Mouse (Mus musculus): ENCODE data around the gene Pcdh7. TPM values are rescaled to one million over a fixed set of nuclear protein-coding genes. Genes with fewer than 3 reads are reported as not detected.

Gene Pcdh7
- polyA plus RNA-seq, 1 experiment from 2014 or later: 20.7 TPM

- Histone ChIP-seq H3K36me3 (no peaks in the 10 kb centered on the region), H3K9me3 (no peaks in the 10 kb centered on the region), H3K4me2 (no peak overlapping the region), H3K4me1 (replicated peaks) (peaks cover 8% of the 10 kb centered on the region; the same call in 1 of the 2 replicates), H3K27ac (replicated peaks) (no peak overlapping the region), H3K4me3 (no peak overlapping the region), H3K9ac (no peak overlapping the region), H3K27me3 (no peaks in the 10 kb centered on the region)
- 54% methylated on average over 4 of the region's 4 CpGs for WGBS
- no peak for ATAC-seq (ENCODE audit: low read depth)
Measured at GRCm38 (mm10) chr5:57756726-57757424, 39.1 kb downstream of the Pcdh7 start.

- Histone ChIP-seq H3K36me3 (no peaks in the 10 kb centered on the region), H3K9ac (no peak overlapping the region), H3K4me1 (replicated peaks) (peaks cover 8% of the 10 kb centered on the region; the same call in 1 of the 2 replicates), H3K27me3 (no peaks in the 10 kb centered on the region), H3K9me3 (no peaks in the 10 kb centered on the region), H3K27ac (replicated peaks) (no peak overlapping the region), H3K4me3 (no peak overlapping the region), H3K4me2 (no peak overlapping the region)
- ATAC-seq (ENCODE audit: low read depth): no peak
- WGBS: 29% methylated on average over 4 of the region's 4 CpGs
Measured at GRCm38 (mm10) chr5:57757436-57757898, 39.7 kb downstream of the Pcdh7 start.

DNA sequence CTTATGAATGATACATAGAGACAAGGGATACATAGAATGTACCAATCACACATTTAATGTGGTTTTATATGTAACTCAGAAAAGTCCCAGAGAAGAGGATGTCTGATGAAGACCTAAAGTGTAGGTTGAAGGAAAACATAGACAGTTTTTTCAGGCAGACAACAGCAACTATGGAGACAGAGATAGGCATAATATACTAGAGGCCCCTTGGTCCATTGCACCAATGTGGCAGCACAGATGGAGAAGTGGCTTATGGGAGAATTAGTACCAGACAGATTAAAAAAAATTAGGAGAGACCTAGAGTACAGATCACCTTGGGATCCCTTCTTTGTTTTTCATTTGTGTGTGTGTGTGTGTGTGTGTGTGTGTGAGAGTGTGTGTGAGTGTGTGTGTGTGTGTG lies 41.2 kb downstream of the Pcdh7 start:
- ATAC-seq (ENCODE audit: low read depth): no peak
- H3K36me3 ChIP-seq: no peaks in the 10 kb centered on the region
- H3K27me3 ChIP-seq: no peaks in the 10 kb centered on the region
- no peak overlapping the region for H3K4me3 ChIP-seq
- peaks cover 8% of the 10 kb centered on the region; the same call in 1 of the 2 replicates for H3K4me1 ChIP-seq (replicated peaks)
- H3K9ac ChIP-seq: no peak overlapping the region
- H3K9me3 ChIP-seq: no peaks in the 10 kb centered on the region
- no peak overlapping the region for H3K4me2 ChIP-seq
- H3K27ac ChIP-seq (replicated peaks): no peak overlapping the region

DNA sequence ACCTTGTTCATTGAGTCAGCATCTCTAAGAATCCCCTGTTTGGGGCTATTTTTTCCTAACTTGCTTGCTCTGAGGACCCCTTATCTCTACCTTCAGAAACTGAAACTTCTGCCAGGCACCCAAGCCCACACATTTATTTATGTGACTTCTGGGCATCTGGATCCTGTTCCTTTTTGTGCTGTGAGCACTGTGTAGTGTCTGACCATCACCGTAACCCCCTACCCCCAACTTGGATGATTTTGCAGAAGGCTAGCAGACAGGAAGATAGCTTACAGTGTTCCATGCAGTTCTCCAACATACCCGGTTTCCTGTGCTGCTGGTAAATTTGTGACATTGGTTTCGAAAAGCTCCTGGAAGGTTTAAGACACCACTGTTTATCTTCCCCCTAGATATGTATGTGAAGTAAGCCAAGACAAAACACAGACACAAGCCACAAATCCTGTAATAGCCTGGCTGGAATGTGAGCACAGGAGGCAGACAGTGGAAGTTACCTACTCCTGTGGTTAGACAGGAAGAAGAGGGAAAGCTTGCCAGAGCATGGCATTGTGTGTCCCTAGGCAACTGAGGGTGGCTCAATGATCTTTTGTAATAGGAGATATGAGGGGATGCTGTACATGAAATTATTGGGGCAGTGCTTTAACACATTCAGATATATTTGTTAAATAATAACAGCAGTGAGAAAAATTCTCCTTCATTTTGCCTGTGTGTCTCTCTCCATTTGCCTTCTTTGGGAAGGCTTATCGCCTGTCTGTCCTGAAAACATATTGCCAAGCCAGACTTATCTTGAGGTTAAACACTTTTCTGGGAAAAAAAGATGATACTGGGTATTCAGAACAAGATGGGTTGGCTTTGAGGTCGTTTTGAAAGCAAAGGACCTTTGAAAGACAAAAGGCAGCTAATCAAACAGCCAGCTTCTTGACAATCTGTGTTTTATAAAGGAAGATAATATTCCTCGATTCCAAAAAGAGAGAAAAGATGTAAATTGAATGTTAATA lies 42.6 kb downstream of the Pcdh7 start:
- 0 out of 2 replicates have a peak overlapping the region, but pooled peaks have one; percentile 2 for H3K27ac ChIP-seq (replicated peaks)
- no peak overlapping the region for H3K4me2 ChIP-seq
- WGBS: 68% methylated on average over 6 of the region's 6 CpGs
- ATAC-seq (ENCODE audit: low read depth): no peak
- no peaks in the 10 kb centered on the region for H3K27me3 ChIP-seq
- H3K9me3 ChIP-seq: no peaks in the 10 kb centered on the region
- H3K4me1 ChIP-seq (replicated peaks): peaks cover 8% of the 10 kb centered on the region; the same call in 1 of the 2 replicates
- H3K4me3 ChIP-seq: no peak overlapping the region
- no peaks in the 10 kb centered on the region for H3K36me3 ChIP-seq
- H3K9ac ChIP-seq: no peak overlapping the region

DNA sequence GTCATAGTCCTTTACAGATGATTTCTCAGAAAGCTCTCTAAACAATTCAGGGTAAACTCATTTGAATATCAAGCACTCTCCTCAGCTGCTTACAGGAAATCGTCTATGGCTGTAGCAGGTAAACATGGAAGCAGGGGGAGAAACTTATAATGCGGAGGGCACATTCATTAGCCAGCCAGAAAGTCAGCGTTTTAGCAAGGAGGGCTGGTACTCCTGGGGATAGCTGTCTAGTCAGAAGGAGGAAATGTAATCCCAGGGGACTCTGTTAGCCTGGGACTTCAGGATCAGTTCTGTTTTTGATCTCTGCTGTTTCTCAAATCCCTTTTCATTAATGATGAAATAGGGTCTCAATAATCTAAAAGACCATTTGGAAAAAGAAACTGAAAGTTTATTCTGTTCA lies 47.6 kb downstream of the Pcdh7 start:
- Histone ChIP-seq H3K27ac (replicated peaks) (no peak overlapping the region), H3K4me2 (no peak overlapping the region), H3K9me3 (no peaks in the 10 kb centered on the region), H3K4me1 (replicated peaks) (no peaks in the 10 kb centered on the region), H3K27me3 (no peaks in the 10 kb centered on the region), H3K4me3 (no peak overlapping the region), H3K9ac (no peak overlapping the region), H3K36me3 (no peaks in the 10 kb centered on the region)
- no peak for ATAC-seq (ENCODE audit: low read depth)
- WGBS: 43% methylated on average over 3 of the region's 3 CpGs

DNA sequence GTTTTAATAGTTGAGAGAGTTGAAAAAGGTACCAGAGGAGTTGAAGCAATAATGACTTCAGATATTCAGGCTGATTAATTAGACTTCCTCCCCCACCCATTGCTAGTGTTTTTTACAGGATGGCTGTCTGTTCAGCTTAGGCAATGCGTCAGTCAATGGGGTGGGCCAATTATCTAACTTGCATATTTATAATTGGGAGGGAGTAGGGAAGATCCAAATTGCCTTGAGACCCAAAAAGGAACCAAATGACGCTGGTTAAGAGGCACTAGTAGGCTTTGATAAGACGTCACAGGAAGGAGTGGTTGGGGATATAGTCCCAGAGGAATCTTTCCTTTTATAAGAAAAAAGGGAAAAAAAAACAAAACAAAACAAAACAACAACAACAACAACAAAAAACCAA lies 49.6 kb downstream of the Pcdh7 start:
- no peak for ATAC-seq (ENCODE audit: low read depth)
- Histone ChIP-seq H3K4me1 (replicated peaks) (no peaks in the 10 kb centered on the region), H3K27me3 (no peaks in the 10 kb centered on the region), H3K9ac (no peak overlapping the region), H3K27ac (replicated peaks) (no peak overlapping the region), H3K9me3 (no peaks in the 10 kb centered on the region), H3K36me3 (no peaks in the 10 kb centered on the region), H3K4me3 (no peak overlapping the region), H3K4me2 (no peak overlapping the region)
- 56% methylated on average over 3 of the region's 3 CpGs for WGBS

GRCm38 (mm10) chr5:57768469-57769022 lies 50.8 kb downstream of the Pcdh7 start:
- Histone ChIP-seq H3K9ac (no peak overlapping the region), H3K27me3 (no peaks in the 10 kb centered on the region), H3K9me3 (no peaks in the 10 kb centered on the region), H3K27ac (replicated peaks) (no peak overlapping the region), H3K36me3 (no peaks in the 10 kb centered on the region), H3K4me3 (no peak overlapping the region), H3K4me2 (no peak overlapping the region), H3K4me1 (replicated peaks) (no peaks in the 10 kb centered on the region)
- WGBS: 73% methylated on average over 10 of the region's 10 CpGs
- no peak for ATAC-seq (ENCODE audit: low read depth)

DNA sequence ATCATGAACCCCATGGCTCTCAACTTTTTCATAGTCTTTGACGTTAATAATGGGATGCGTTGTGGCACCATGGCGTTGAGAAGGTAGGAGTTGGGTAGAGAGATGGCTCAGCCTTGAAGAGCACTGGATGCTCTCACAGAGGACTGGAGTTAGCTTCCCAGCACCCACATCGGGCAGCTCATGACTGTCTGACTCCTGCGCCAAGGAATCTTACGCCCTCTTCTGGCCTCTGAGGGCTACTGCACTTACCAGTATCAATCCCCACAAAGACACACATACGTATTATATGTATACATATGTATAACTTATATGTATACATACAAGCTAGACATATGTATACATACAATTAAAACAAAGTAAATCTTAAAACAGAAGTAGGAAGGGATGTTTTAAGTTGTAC lies 51.9 kb downstream of the Pcdh7 start:
- Histone ChIP-seq H3K4me3 (no peak overlapping the region), H3K36me3 (no peaks in the 10 kb centered on the region), H3K9me3 (no peaks in the 10 kb centered on the region), H3K9ac (no peak overlapping the region), H3K4me2 (no peak overlapping the region), H3K27me3 (no peaks in the 10 kb centered on the region), H3K27ac (replicated peaks) (no peak overlapping the region), H3K4me1 (replicated peaks) (no peaks in the 10 kb centered on the region)
- WGBS: 97% methylated on average over 7 of the region's 7 CpGs
- no peak for ATAC-seq (ENCODE audit: low read depth)

DNA sequence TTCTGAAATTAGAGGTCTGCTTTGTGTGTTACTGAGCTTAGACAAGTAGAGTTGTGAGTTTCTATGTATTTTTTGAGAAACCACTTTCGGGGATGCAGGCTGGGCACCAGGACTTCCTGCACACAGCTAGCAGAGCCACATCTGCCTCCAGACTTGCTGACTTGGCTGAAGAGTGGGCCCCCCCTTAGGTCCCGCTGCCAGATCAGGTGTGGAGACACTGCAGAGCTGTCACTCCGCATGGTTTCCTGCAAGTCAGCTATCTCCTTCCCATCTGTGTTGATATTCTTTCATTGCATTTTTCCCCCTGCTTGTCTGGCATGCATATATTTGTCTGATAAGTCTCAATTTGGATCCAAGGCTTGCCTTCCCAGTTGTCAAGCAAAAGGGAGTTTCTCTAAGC lies 52.6 kb downstream of the Pcdh7 start:
- H3K27me3 ChIP-seq: no peaks in the 10 kb centered on the region
- H3K4me3 ChIP-seq: no peak overlapping the region
- no peak for ATAC-seq (ENCODE audit: low read depth)
- H3K36me3 ChIP-seq: no peaks in the 10 kb centered on the region
- H3K9me3 ChIP-seq: no peaks in the 10 kb centered on the region
- no peak overlapping the region for H3K27ac ChIP-seq (replicated peaks)
- no peak overlapping the region for H3K9ac ChIP-seq
- 92% methylated on average over 3 of the region's 3 CpGs for WGBS
- no peak overlapping the region for H3K4me2 ChIP-seq
- H3K4me1 ChIP-seq (replicated peaks): no peaks in the 10 kb centered on the region

GRCm38 (mm10) chr5:57771122-57771521 lies 53.4 kb downstream of the Pcdh7 start:
- no peak overlapping the region for H3K4me3 ChIP-seq
- no peak for ATAC-seq (ENCODE audit: low read depth)
- no peaks in the 10 kb centered on the region for H3K27me3 ChIP-seq
- no peak overlapping the region for H3K4me2 ChIP-seq
- H3K36me3 ChIP-seq: no peaks in the 10 kb centered on the region
- WGBS: 76% methylated on average over 6 of the region's 6 CpGs
- H3K27ac ChIP-seq (replicated peaks): no peak overlapping the region
- no peaks in the 10 kb centered on the region for H3K9me3 ChIP-seq
- no peak overlapping the region for H3K9ac ChIP-seq
- no peaks in the 10 kb centered on the region for H3K4me1 ChIP-seq (replicated peaks)

DNA sequence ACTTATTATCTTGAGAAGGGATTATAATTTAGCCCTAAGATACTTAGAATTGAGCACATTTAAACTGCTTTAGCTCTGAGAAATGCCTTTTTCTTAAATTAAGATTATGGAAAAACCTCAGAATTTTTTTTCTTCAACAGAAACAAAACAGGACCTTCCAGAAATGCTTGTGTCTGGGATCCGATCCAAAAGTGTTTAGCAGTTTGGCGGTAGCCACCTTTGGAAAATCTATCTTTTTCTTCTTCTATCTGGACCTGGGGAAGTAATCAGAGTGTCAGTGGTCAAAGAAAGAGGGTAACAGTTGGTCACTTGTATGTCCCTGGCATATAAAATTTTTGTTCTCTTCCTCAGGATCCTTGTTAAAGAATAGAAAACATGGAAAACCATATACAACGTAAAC lies 54.9 kb downstream of the Pcdh7 start:
- no peak for ATAC-seq (ENCODE audit: low read depth)
- H3K27ac ChIP-seq (replicated peaks): no peak overlapping the region
- H3K36me3 ChIP-seq: no peaks in the 10 kb centered on the region
- no peaks in the 10 kb centered on the region for H3K27me3 ChIP-seq
- H3K9me3 ChIP-seq: no peaks in the 10 kb centered on the region
- H3K4me3 ChIP-seq: no peak overlapping the region
- no peak overlapping the region for H3K4me2 ChIP-seq
- H3K4me1 ChIP-seq (replicated peaks): no peaks in the 10 kb centered on the region
- H3K9ac ChIP-seq: no peak overlapping the region
- WGBS: 91% methylated on average over 3 of the region's 3 CpGs

DNA sequence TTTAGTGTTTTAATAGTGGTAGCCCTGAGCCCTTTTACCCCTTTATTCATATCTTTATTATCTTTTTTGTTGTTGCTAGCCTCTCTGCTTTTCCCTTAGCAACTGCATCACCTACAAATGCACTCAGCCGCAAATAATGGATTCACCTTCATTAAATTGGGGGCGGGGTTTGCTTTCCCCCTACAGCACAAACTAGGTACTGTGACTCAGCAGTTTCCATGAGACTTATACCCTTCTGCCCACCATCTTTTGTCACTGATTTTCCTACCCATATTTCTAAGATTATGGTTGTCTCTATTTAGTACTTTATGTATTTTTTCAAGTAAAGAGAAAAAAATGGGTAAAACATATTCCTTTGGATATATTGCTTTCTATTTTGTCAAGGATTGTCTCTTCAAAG lies 56.7 kb downstream of the Pcdh7 start:
- H3K27ac ChIP-seq (replicated peaks): no peak overlapping the region
- no peak overlapping the region for H3K9ac ChIP-seq
- no peaks in the 10 kb centered on the region for H3K27me3 ChIP-seq
- 84% methylated on average over 2 of the region's 2 CpGs for WGBS
- H3K4me2 ChIP-seq: no peak overlapping the region
- H3K4me3 ChIP-seq: no peak overlapping the region
- no peaks in the 10 kb centered on the region for H3K9me3 ChIP-seq
- H3K4me1 ChIP-seq (replicated peaks): 0 out of 2 replicates have a peak, but pooled peaks cover 3% of the 10 kb centered on the region
- ATAC-seq (ENCODE audit: low read depth): no peak
- H3K36me3 ChIP-seq: no peaks in the 10 kb centered on the region

Data from neural tube, embryonic 13.5 days (tissue).